Mouse (Mus musculus) lung, postnatal 0 days (tissue): ENCODE measurements around the gene Gm49384. TPM values are rescaled to one million over a fixed set of nuclear protein-coding genes. Genes with fewer than 3 reads are reported as not detected.

ENCODE experiments used
- ATAC-seq: fragments of 200-750 bp; cut with Nextera tagmentation; 2 replicates; pipeline ENCODE4 v1.8.0; 2017; ENCODE audit warnings: moderate library complexity
- DNase-seq: peaks from one replicate; pipeline ENCODE4 v3.0.0-alpha.2; 2016; ENCODE audit warnings: low spot score
- H3K27ac ChIP-seq: fragments of 300-500 bp; sonication (generic); 2 replicates; pipeline ENCODE4 v1.5.1; 2014; ENCODE audit warnings: antibody characterized with exemption, mild to moderate bottlenecking, low read length, mixed read lengths
- H3K27me3 ChIP-seq: fragments of 300-500 bp; sonication (generic); replicated peaks from 2 replicates; pipeline ENCODE4 v1.6.1; 2014; ENCODE audit warnings: low read length, mixed read lengths; ENCODE audit not compliant: insufficient read depth
- H3K36me3 ChIP-seq: fragments of 300-500 bp; sonication (generic); 2 replicates; pipeline ENCODE4 v1.6.1; 2014; ENCODE audit warnings: low read length, mixed read lengths; ENCODE audit not compliant: insufficient read depth
- H3K4me1 ChIP-seq: fragments of 300-500 bp; sonication (generic); 2 replicates; pipeline ENCODE4 v1.6.1; 2014; ENCODE audit warnings: antibody characterized with exemption, low read depth, low read length, mixed read lengths; ENCODE audit not compliant: insufficient read depth
- H3K4me2 ChIP-seq: fragments of 300-500 bp; sonication (generic); replicated peaks from 2 replicates; pipeline ENCODE4 v1.6.1; 2014; ENCODE audit warnings: low read depth, mild to moderate bottlenecking, low read length, moderate library complexity, mixed read lengths
- H3K4me3 ChIP-seq: fragments of 300-500 bp; sonication (generic); 2 replicates; pipeline ENCODE4 v1.5.1; 2014; ENCODE audit warnings: low read depth, low read length
- H3K9ac ChIP-seq: fragments of 300-500 bp; sonication (generic); replicated peaks from 2 replicates; pipeline ENCODE4 v1.6.1; 2014; ENCODE audit warnings: low read depth, mild to moderate bottlenecking
- H3K9me3 ChIP-seq: fragments of 300-500 bp; sonication (generic); 2 replicates; pipeline ENCODE4 v1.6.1; 2016; ENCODE audit warnings: low read length, mixed read lengths
- CTCF ChIP-seq: IDR thresholded peaks from 2 replicates; pipeline ENCODE4 v1.5.1; 2016; ENCODE audit warnings: antibody characterized with exemption, mild to moderate bottlenecking
- EP300 ChIP-seq: IDR thresholded peaks from 2 replicates; pipeline ENCODE4 v1.6.1; 2016; ENCODE audit warnings: antibody characterized with exemption, mild to moderate bottlenecking, control low read depth
- WGBS: fragments of 180-500 bp; shearing (Covaris S2); extraction: QIAGEN DNeasy Blood & Tissue Kit; methylation state at CpG from one replicate; pipeline ENCODE4 v1.1.7; 2014; 5-methylcytosine and 5-hydroxymethylcytosine counted together
- polyA plus RNA-seq: library from polyadenylated mRNA; unstranded; fragments of >200 nt; fragmentation: Nextera tagmentation; extraction: Ambion mirVana; gene quantifications from 2 replicates; pipeline ENCODE4 v1.2.1, GENCODE M21; 2015

Gm49384 gene
- polyA plus RNA-seq, 1 experiment from 2014 or later: 6.4 TPM

- H3K27me3 ChIP-seq: no peaks in the 10 kb centered on the region
- ATAC-seq (peak; percentile 80), DNase-seq (peak; percentile 84)
- no peaks in the 10 kb centered on the region for H3K36me3 ChIP-seq
- H3K4me3 ChIP-seq: peak within 1 kb of the TSS; percentile 93
- 1% methylated on average over 73 of the region's 75 CpGs for WGBS
- H3K4me2 ChIP-seq: peak within 1 kb of the TSS; percentile 93
- H3K4me1 ChIP-seq: no peaks in the 10 kb centered on the region
- peak within 1 kb of the TSS; percentile 71 for H3K9ac ChIP-seq
- H3K27ac ChIP-seq: peak within 1 kb of the TSS; percentile 89
- TF ChIP-seq EP300 (no peak), CTCF (no peak)
- no peaks in the 10 kb centered on the region for H3K9me3 ChIP-seq
Measured at GRCm38 (mm10) chr12:69196444-69197377, 7.4 kb downstream of the Gm49384 start, which contains the start of gene Gm49383. Gene Gm49383, minus strand, starts transcription at chr12:69197104.

DNA sequence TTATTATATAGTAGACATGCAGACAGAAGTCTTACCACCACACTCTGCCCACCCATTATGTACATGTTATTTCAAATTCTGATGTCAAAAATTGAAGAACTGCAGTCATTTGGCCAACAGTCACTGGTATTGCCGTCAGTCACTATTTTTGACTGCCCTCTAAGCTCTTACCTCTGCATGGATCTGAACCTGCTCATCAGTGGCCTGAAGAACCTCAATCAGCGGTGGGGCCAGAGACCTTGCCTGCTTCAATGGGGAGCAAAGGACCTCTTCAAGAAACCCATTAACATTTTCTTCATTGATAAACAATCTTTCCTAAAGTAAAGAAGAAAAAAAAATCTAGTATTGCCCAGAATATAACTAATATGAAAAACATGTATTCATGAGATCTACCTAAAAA, 11.4 kb downstream of the Gm49384 start:
- 93% methylated on average over 2 of the region's 2 CpGs for WGBS
- Histone ChIP-seq H3K4me3 (no peak overlapping the region), H3K9me3 (no peaks in the 10 kb centered on the region), H3K4me1 (no peaks in the 10 kb centered on the region), H3K27me3 (no peaks in the 10 kb centered on the region), H3K27ac (no peak overlapping the region), H3K4me2 (no peak overlapping the region), H3K9ac (no peak overlapping the region), H3K36me3 (no peaks in the 10 kb centered on the region)
- TF ChIP-seq CTCF: no peak
- no peak for TF ChIP-seq EP300
- DNase-seq: no peak
- ATAC-seq: no peak

DNA sequence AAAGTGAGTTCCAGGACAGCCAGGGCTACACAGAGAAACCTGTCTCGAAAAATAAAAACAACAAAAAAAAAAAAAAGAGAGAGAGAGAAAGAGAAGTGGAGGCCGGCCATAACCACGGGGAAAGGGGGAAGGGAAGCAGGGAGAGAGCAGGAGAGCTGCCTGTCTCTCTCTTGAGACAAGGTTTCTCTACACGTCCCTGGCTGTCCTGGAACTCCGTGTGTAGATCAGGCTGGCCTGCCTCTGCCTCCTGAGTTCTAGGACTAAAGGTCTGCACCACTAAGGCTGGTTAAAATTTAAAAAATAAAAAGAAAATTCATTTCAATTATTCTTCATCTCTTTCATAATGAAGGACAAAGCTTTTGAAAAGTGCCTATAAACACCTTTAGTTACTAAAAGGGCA, 12.7 kb downstream of the Gm49384 start:
- Histone ChIP-seq H3K4me2 (no peak overlapping the region), H3K27me3 (no peaks in the 10 kb centered on the region), H3K9me3 (no peaks in the 10 kb centered on the region), H3K4me1 (no peaks in the 10 kb centered on the region), H3K9ac (no peak overlapping the region), H3K36me3 (no peaks in the 10 kb centered on the region), H3K4me3 (no peak overlapping the region), H3K27ac (no peak overlapping the region)
- 88% methylated on average over 5 of the region's 5 CpGs for WGBS
- DNase-seq (no peak), ATAC-seq (no peak)
- no peak for TF ChIP-seq CTCF
- no peak for TF ChIP-seq EP300

- H3K27ac ChIP-seq: no peak overlapping the region
- H3K4me2 ChIP-seq: no peak overlapping the region
- H3K36me3 ChIP-seq: no peaks in the 10 kb centered on the region
- H3K9me3 ChIP-seq: no peaks in the 10 kb centered on the region
- no peaks in the 10 kb centered on the region for H3K27me3 ChIP-seq
- H3K4me3 ChIP-seq: no peak overlapping the region
- peak; percentile 60 for TF ChIP-seq CTCF
- TF ChIP-seq EP300: no peak
- peak; percentile 23 for DNase-seq
- H3K4me1 ChIP-seq: peaks cover 2% of the 10 kb centered on the region; the same call in 1 of the 2 replicates
- ATAC-seq: no peak
- H3K9ac ChIP-seq: no peak overlapping the region
- 93% methylated on average over 1 of the region's 1 CpGs for WGBS
Measured at GRCm38 (mm10) chr12:69190522-69190921, 13.5 kb downstream of the Gm49384 start.

DNA sequence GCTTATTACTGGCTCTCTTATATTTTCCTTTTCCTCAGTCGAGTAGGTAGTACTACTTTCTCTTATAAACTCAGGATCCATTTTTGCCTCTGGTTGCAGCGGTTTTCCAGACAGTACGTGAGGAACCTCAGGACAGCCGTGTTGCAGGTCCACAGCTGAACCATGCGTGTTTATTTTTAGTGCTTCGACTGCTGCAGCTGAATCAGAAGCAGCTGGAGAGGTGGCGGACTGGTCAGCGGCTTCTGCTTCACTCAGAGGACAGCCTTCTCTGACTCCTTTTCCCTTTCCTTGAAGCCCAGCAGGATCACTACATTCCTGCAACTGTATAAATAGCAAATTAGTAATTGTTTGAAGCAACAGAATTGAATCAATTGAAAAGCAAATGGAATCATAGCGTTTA, 14.0 kb downstream of the Gm49384 start:
- no peaks in the 10 kb centered on the region for H3K27me3 ChIP-seq
- no peak overlapping the region for H3K9ac ChIP-seq
- no peak for ATAC-seq

DNA sequence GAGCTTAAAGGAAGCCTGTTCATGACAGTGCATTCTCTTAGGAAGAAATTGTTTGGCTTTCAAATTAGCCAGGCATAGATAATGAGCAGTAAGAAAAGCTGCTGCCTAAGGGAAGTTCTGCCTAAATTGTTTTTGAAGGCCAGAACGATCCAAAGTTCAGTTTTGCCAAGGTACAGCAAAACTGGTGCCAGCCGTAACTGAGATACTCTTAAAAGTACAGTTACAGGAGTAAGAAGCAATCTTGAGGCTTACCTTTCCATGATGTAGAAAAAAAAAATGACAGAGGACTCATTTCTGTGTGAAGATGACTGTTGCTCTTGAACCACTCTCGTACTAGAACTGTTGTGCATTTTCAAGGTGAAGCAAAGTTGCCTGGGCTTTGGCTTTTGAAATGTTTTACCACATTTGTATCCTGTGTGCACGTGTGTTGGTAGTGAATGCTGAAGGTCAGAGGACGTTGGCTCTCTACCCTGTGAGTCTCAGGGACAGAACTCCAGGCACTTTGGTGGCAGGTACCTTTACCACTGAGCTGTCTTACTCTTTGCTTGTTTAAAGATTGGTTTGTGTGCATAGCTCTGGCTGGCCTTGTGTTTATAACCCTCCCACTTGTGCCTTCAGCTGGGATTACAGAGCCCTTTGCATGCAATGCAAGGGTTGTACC, 17.1 kb downstream of the Gm49384 start:
- Histone ChIP-seq H3K4me1 (peaks cover 10% of the 10 kb centered on the region; the same call in 1 of the 2 replicates), H3K9ac (no peak overlapping the region), H3K36me3 (no peaks in the 10 kb centered on the region), H3K9me3 (no peaks in the 10 kb centered on the region), H3K27ac (no peak overlapping the region), H3K4me3 (no peak overlapping the region), H3K27me3 (no peaks in the 10 kb centered on the region), H3K4me2 (no peak overlapping the region)
- WGBS: 55% methylated on average over 5 of the region's 5 CpGs
- no peak for TF ChIP-seq CTCF
- TF ChIP-seq EP300: no peak
- ATAC-seq (no peak), DNase-seq (no peak)

More for the DNA sequence above, 14.0 kb downstream of the Gm49384 start:
- H3K27ac ChIP-seq: no peak overlapping the region
- no peaks in the 10 kb centered on the region for H3K36me3 ChIP-seq
- H3K4me1 ChIP-seq: peaks cover 6% of the 10 kb centered on the region; the same call in 1 of the 2 replicates
- no peak overlapping the region for H3K4me2 ChIP-seq
- no peak for DNase-seq
- WGBS: 86% methylated on average over 9 of the region's 9 CpGs
- H3K9me3 ChIP-seq: no peaks in the 10 kb centered on the region
- no peak overlapping the region for H3K4me3 ChIP-seq
- TF ChIP-seq CTCF: no peak
- no peak for TF ChIP-seq EP300
